Mouse (Mus musculus) midbrain, embryonic 12.5 days (tissue): ENCODE results near the gene Sik2. TPM values are rescaled to one million over a fixed set of nuclear protein-coding genes. Genes with fewer than 3 reads are reported as not detected.

Experiments
- ATAC-seq: fragments of 200-750 bp; cut with Nextera tagmentation; 2 replicates; pipeline ENCODE4 v1.8.0; 2017; ENCODE audit warnings: low read depth, moderate TSS enrichment, moderate library complexity; ENCODE audit not compliant: low FRiP score
- H3K27ac ChIP-seq: fragments of 300-500 bp; sonication (generic); replicated peaks from 2 replicates; pipeline ENCODE4 v1.5.1; 2016; ENCODE audit warnings: mild to moderate bottlenecking
- H3K27me3 ChIP-seq: fragments of 300-500 bp; sonication (generic); 2 replicates; pipeline ENCODE4 v1.6.1; 2016; ENCODE audit warnings: mild to moderate bottlenecking
- H3K36me3 ChIP-seq: fragments of 300-500 bp; sonication (generic); 2 replicates; pipeline ENCODE4 v1.6.1; 2016
- H3K4me1 ChIP-seq: fragments of 300-500 bp; sonication (generic); 2 replicates; pipeline ENCODE4 v1.6.1; 2016
- H3K4me2 ChIP-seq: fragments of 300-500 bp; sonication (generic); replicated peaks from 2 replicates; pipeline ENCODE4 v1.6.1; 2016; ENCODE audit warnings: mild to moderate bottlenecking, moderate library complexity
- H3K4me3 ChIP-seq: fragments of 300-500 bp; sonication (generic); 2 replicates; pipeline ENCODE4 v1.5.1; 2016; ENCODE audit warnings: mild to moderate bottlenecking
- H3K9ac ChIP-seq: fragments of 300-500 bp; sonication (generic); replicated peaks from 2 replicates; pipeline ENCODE4 v1.6.1; 2016; ENCODE audit warnings: mild to moderate bottlenecking, moderate library complexity
- H3K9me3 ChIP-seq: fragments of 300-500 bp; sonication (generic); 2 replicates; pipeline ENCODE4 v1.6.1; 2016; ENCODE audit warnings: mild to moderate bottlenecking
- WGBS: fragments of 180-500 bp; shearing (Covaris S2); methylation state at CpG from one replicate; pipeline ENCODE4 v1.1.7; 2016; 5-methylcytosine and 5-hydroxymethylcytosine counted together
- polyA plus RNA-seq: library from polyadenylated mRNA; unstranded; fragments of >200 nt; fragmentation: Nextera tagmentation; extraction: Ambion mirVana; gene quantifications from 2 replicates; pipeline ENCODE4 v1.2.1, GENCODE M21; 2016

Gene Sik2
- polyA plus RNA-seq, 1 experiment from 2014 or later, result 15.1 TPM

- H3K9ac ChIP-seq, result no peak overlapping the region
- H3K27ac ChIP-seq, result no peak overlapping the region
- H3K4me2 ChIP-seq, result no peak overlapping the region
- H3K4me1 ChIP-seq, result peaks cover 6% of the 10 kb centered on the region
- no peak overlapping the region for H3K4me3 ChIP-seq
- no peaks in the 10 kb centered on the region for H3K27me3 ChIP-seq
- peaks cover 32% of the 10 kb centered on the region; the same call in 1 of the 2 replicates for H3K36me3 ChIP-seq
- H3K9me3 ChIP-seq, result no peaks in the 10 kb centered on the region
- 81% methylated on average over 3 of the region's 3 CpGs for WGBS
- no peak for ATAC-seq
Observed at GRCm38 (mm10) chr9:50890494-50891090, 118.3 kb downstream of the Sik2 start.

- H3K9me3 ChIP-seq, result no peaks in the 10 kb centered on the region
- no peak for ATAC-seq
- WGBS, result 70% methylated on average over 4 of the region's 4 CpGs
- H3K4me3 ChIP-seq, result no peak overlapping the region
- H3K4me2 ChIP-seq, result no peak overlapping the region
- peaks cover 26% of the 10 kb centered on the region; the same call in 1 of the 2 replicates for H3K36me3 ChIP-seq
- no peak overlapping the region for H3K27ac ChIP-seq
- no peak overlapping the region for H3K9ac ChIP-seq
- peaks cover 9% of the 10 kb centered on the region for H3K4me1 ChIP-seq
- H3K27me3 ChIP-seq, result no peaks in the 10 kb centered on the region
Observed at GRCm38 (mm10) chr9:50889964-50890363, 118.9 kb downstream of the Sik2 start.

GRCm38 (mm10) chr9:50889211-50889610 is 119.7 kb downstream of the Sik2 start:
- no peaks in the 10 kb centered on the region for H3K27me3 ChIP-seq
- H3K9me3 ChIP-seq, result no peaks in the 10 kb centered on the region
- H3K36me3 ChIP-seq, result peaks cover 18% of the 10 kb centered on the region; the same call in 1 of the 2 replicates
- 72% methylated on average over 6 of the region's 6 CpGs for WGBS
- no peak for ATAC-seq
- no peak overlapping the region for H3K27ac ChIP-seq
- no peak overlapping the region for H3K9ac ChIP-seq
- no peak overlapping the region for H3K4me3 ChIP-seq
- peaks cover 9% of the 10 kb centered on the region for H3K4me1 ChIP-seq
- no peak overlapping the region for H3K4me2 ChIP-seq

- Histone ChIP-seq H3K36me3 (peaks cover 16% of the 10 kb centered on the region), H3K9me3 (no peaks in the 10 kb centered on the region), H3K4me2 (no peak overlapping the region), H3K27me3 (no peaks in the 10 kb centered on the region), H3K9ac (no peak overlapping the region), H3K4me3 (no peak overlapping the region), H3K27ac (no peak overlapping the region), H3K4me1 (peaks cover 9% of the 10 kb centered on the region)
- 25% methylated on average over 4 of the region's 4 CpGs for whole genome bisulfite sequencing
- 0 out of 2 replicates have a peak, but pooled peaks have one; percentile 41 for ATAC-seq
Observed at GRCm38 (mm10) chr9:50887351-50887750, 121.5 kb downstream of the Sik2 start.

GRCm38 (mm10) chr9:50886870-50887269 is 122.0 kb downstream of the Sik2 start:
- no peaks in the 10 kb centered on the region for H3K27me3 ChIP-seq
- 100% methylated on average over 1 of the region's 1 CpGs for WGBS
- no peak for ATAC-seq
- H3K9ac ChIP-seq, result no peak overlapping the region
- no peaks in the 10 kb centered on the region for H3K9me3 ChIP-seq
- peaks cover 9% of the 10 kb centered on the region for H3K4me1 ChIP-seq
- no peak overlapping the region for H3K4me2 ChIP-seq
- no peak overlapping the region for H3K27ac ChIP-seq
- no peak overlapping the region for H3K4me3 ChIP-seq
- H3K36me3 ChIP-seq, result peaks cover 12% of the 10 kb centered on the region

- no peak overlapping the region for H3K4me3 ChIP-seq
- no peak for ATAC-seq
- H3K27me3 ChIP-seq, result no peaks in the 10 kb centered on the region
- H3K9ac ChIP-seq, result no peak overlapping the region
- H3K27ac ChIP-seq, result no peak overlapping the region
- WGBS, result 89% methylated on average over 1 of the region's 1 CpGs
- peaks cover 19% of the 10 kb centered on the region for H3K36me3 ChIP-seq
- peaks cover 9% of the 10 kb centered on the region for H3K4me1 ChIP-seq
- H3K4me2 ChIP-seq, result no peak overlapping the region
- H3K9me3 ChIP-seq, result no peaks in the 10 kb centered on the region
Observed at GRCm38 (mm10) chr9:50885600-50885987, 123.3 kb downstream of the Sik2 start.

- ATAC-seq, result no peak
- H3K4me2 ChIP-seq, result no peak overlapping the region
- no peaks in the 10 kb centered on the region for H3K27me3 ChIP-seq
- peaks cover 9% of the 10 kb centered on the region for H3K4me1 ChIP-seq
- peaks cover 25% of the 10 kb centered on the region for H3K36me3 ChIP-seq
- H3K4me3 ChIP-seq, result no peak overlapping the region
- no peak overlapping the region for H3K9ac ChIP-seq
- H3K27ac ChIP-seq, result no peak overlapping the region
- no peaks in the 10 kb centered on the region for H3K9me3 ChIP-seq
- WGBS, result 79% methylated on average over 10 of the region's 10 CpGs
Observed at GRCm38 (mm10) chr9:50884741-50885599, 123.9 kb downstream of the Sik2 start.

GRCm38 (mm10) chr9:50884093-50884492 is 124.8 kb downstream of the Sik2 start:
- H3K27ac ChIP-seq, result no peak overlapping the region
- H3K4me2 ChIP-seq, result no peak overlapping the region
- no peaks in the 10 kb centered on the region for H3K9me3 ChIP-seq
- peaks cover 9% of the 10 kb centered on the region for H3K4me1 ChIP-seq
- H3K9ac ChIP-seq, result no peak overlapping the region
- no peak for ATAC-seq
- H3K27me3 ChIP-seq, result no peaks in the 10 kb centered on the region
- 85% methylated on average over 8 of the region's 8 CpGs for WGBS
- H3K36me3 ChIP-seq, result peaks cover 34% of the 10 kb centered on the region
- H3K4me3 ChIP-seq, result no peak overlapping the region

GRCm38 (mm10) chr9:50882183-50882582 is 126.7 kb downstream of the Sik2 start:
- H3K27me3 ChIP-seq, result no peaks in the 10 kb centered on the region
- whole genome bisulfite sequencing, result 83% methylated on average over 2 of the region's 2 CpGs
- ATAC-seq, result no peak

GRCm38 (mm10) chr9:50877431-50877830 is 131.4 kb downstream of the Sik2 start:
- H3K27ac ChIP-seq, result no peak overlapping the region
- no peak overlapping the region for H3K4me2 ChIP-seq
- peaks cover 87% of the 10 kb centered on the region for H3K36me3 ChIP-seq
- ATAC-seq, result no peak
- H3K4me3 ChIP-seq, result no peak overlapping the region
- WGBS, result 92% methylated on average over 3 of the region's 3 CpGs
- no peaks in the 10 kb centered on the region for H3K27me3 ChIP-seq
- H3K9me3 ChIP-seq, result no peaks in the 10 kb centered on the region
- H3K4me1 ChIP-seq, result no peaks in the 10 kb centered on the region
- no peak overlapping the region for H3K9ac ChIP-seq

More at GRCm38 (mm10) chr9:50882183-50882582, 126.7 kb downstream of the Sik2 start:
- Histone ChIP-seq H3K27ac (no peak overlapping the region), H3K36me3 (peaks cover 53% of the 10 kb centered on the region), H3K4me2 (no peak overlapping the region), H3K9me3 (no peaks in the 10 kb centered on the region), H3K4me1 (peaks cover 5% of the 10 kb centered on the region; the same call in 1 of the 2 replicates), H3K4me3 (no peak overlapping the region), H3K9ac (no peak overlapping the region)

GRCm38 (mm10) chr9:50876287-50876686 is 132.6 kb downstream of the Sik2 start:
- no peak for ATAC-seq
- no peaks in the 10 kb centered on the region for H3K27me3 ChIP-seq
- WGBS, result 91% methylated on average over 3 of the region's 3 CpGs

GRCm38 (mm10) chr9:50875470-50875869 is 133.4 kb downstream of the Sik2 start:
- no peak overlapping the region for H3K4me3 ChIP-seq
- H3K9ac ChIP-seq, result no peak overlapping the region
- 92% methylated on average over 4 of the region's 4 CpGs for WGBS
- no peaks in the 10 kb centered on the region for H3K4me1 ChIP-seq
- no peaks in the 10 kb centered on the region for H3K9me3 ChIP-seq
- peaks cover 83% of the 10 kb centered on the region for H3K36me3 ChIP-seq
- no peaks in the 10 kb centered on the region for H3K27me3 ChIP-seq
- H3K4me2 ChIP-seq, result no peak overlapping the region
- ATAC-seq, result no peak
- no peak overlapping the region for H3K27ac ChIP-seq

More at GRCm38 (mm10) chr9:50876287-50876686, 132.6 kb downstream of the Sik2 start:
- Histone ChIP-seq H3K4me3 (no peak overlapping the region), H3K9me3 (no peaks in the 10 kb centered on the region), H3K36me3 (peaks cover 82% of the 10 kb centered on the region), H3K9ac (no peak overlapping the region), H3K4me1 (no peaks in the 10 kb centered on the region), H3K4me2 (no peak overlapping the region), H3K27ac (no peak overlapping the region)
